Mouse (Mus musculus) heart, adult 2 months (tissue): ENCODE measurements around the gene Nxf1.
"Not testable (repeated sequence)": the region's sequence is repeated elsewhere in the genome, so short reads cannot be mapped to it uniquely, and the experiment has no call there.

Experiments used
- CTCF ChIP-seq: fragments of 200-600 bp; IDR thresholded peaks from 2 replicates; pipeline ENCODE4 v1.8.1; 2022; ENCODE audit warnings: antibody characterized with exemption, mild to moderate bottlenecking, moderate library complexity
- POLR2A ChIP-seq: fragments of 200-500 bp; IDR thresholded peaks from 2 replicates; pipeline ENCODE4 v1.6.1; 2011; ENCODE audit warnings: mild to moderate bottlenecking, low read depth, low read length, control low read depth; ENCODE audit not compliant: insufficient read depth

DNA sequence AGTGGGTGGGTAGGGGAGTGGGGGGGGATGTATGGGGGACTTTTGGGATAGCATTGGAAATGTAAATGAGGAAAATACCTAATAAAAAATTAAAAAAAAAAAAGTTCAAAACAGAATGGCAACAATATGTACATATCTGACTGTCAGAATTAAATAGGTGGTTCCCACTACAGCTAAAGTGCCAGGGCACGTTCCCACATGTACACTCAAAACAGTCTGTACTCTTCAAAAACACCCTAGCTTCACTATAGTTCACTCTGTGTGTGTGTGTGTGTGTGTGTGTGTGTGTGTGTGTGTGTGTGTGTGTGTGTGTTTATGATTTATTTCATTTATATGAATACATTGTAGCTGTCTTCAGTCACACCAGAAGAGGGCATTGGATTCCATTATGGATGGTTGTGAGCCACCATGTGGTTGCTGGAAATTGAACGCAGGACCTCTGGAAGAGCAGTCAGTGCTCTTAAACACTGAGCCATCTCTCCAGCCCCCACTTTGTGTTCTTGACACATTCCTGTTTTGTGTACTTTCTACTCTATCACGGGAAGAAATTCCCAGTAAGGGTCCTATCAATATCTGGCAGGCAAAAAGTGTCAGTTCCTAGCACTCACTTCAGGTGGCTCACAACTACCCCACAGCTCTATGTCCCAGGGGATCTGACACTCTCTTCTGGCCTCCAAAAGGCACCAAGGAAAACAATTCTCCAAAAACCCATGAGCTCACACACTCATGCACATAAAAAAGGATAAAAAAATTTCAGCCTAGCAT lies 28.4 kb upstream of the Nxf1 start:
- TF ChIP-seq CTCF, POLR2A: not testable (repeated sequence)
